Mouse (Mus musculus): Measurements from ENCODE around the gene Trhr2. TPM values are rescaled to one million over a fixed set of nuclear protein-coding genes. Genes with fewer than 3 reads are reported as not detected.

Gene Trhr2
- polyA plus RNA-seq, 1 experiment from 2014 or later = not detected

DNA sequence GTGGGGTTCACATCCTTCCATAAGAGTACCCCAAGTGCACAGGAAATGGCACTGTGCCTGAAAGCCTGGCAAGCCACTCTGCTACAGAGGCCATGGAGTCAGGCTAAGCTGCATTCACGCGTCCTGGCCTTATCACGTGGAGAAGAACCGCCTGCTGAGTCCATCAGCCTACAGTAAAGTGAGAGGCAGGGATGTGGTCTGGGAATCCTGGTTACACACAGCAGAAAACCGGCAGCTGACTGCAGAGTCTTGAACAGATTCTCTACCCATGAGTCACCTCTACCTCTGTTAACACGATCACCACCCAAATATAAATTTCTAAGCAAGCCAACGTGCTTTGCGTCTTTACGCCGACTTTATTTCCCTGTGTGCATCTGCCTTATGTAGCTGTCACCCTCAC is 7.9 kb upstream of the Trhr2 start:
- H3K4me3 ChIP-seq (ENCODE audit: control insufficient read depth in 1 of 2, insufficient read depth in 1 of 2, low read depth in 1 of 2, low read length in 2 of 2) = no peak overlapping the region
- no peak overlapping the region for H3K4me2 ChIP-seq (ENCODE audit: low read length)
- peaks cover 11 to 16% of the 10 kb centered on the region in 2 experiments; a peak in 3 of 4 replicates for H3K4me1 ChIP-seq (ENCODE audit: control insufficient read depth in 2 of 2, insufficient read depth in 2 of 2, low read length in 2 of 2)
- H3K9me3 ChIP-seq (ENCODE audit: control insufficient read depth, low read length) = no peaks in the 10 kb centered on the region
- H3K27me3 ChIP-seq (ENCODE audit: control insufficient read depth, insufficient read depth, low read length) = no peaks in the 10 kb centered on the region
- no peak for ATAC-seq (ENCODE audit: insufficient number of reproducible peaks, insufficient read depth, low FRiP score, low read depth)
- H3K36me3 ChIP-seq (ENCODE audit: control insufficient read depth, insufficient read depth, low read length) = no peaks in the 10 kb centered on the region
- peak overlapping the region; percentile 3 to 45; a peak in 2 of 4 replicates for H3K27ac ChIP-seq (replicated peaks in 1 of 2; ENCODE audit: control insufficient read depth in 1 of 2, insufficient read depth in 1 of 2, low read depth in 2 of 2, low read length in 2 of 2)
- 31% methylated on average over 10 of the region's 10 CpGs for WGBS
- H3K9ac ChIP-seq (ENCODE audit: low read length) = 0 out of 2 replicates have a peak overlapping the region, but pooled peaks have one; percentile 23

DNA sequence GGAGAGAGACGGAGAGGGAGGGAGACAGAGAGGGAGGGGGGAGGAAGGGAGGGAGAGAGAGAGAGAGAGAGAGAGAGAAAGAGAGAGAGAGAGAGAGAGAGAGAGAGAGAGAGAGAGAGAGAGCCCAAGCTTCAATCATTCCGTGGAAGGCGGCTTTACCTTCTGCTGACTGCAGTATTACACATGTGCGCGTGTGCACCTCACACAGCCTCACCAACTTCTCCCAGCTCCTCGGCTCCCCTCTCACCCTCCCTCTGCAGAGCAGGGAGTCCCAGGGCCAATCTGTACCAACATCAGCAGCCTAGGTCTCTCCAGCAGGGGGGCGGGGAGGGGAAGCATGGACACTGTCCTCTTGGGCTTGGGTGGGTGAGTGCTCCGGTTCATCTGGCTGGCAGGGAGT is 2.4 kb upstream of the Trhr2 start:
- no peak overlapping the region for H3K27ac ChIP-seq (replicated peaks in 1 of 2; ENCODE audit: control insufficient read depth in 1 of 2, insufficient read depth in 1 of 2, low read depth in 2 of 2, low read length in 2 of 2)
- 38% methylated on average over 7 of the region's 8 CpGs for WGBS
- no peak overlapping the region for H3K9ac ChIP-seq (ENCODE audit: low read length)

DNA sequence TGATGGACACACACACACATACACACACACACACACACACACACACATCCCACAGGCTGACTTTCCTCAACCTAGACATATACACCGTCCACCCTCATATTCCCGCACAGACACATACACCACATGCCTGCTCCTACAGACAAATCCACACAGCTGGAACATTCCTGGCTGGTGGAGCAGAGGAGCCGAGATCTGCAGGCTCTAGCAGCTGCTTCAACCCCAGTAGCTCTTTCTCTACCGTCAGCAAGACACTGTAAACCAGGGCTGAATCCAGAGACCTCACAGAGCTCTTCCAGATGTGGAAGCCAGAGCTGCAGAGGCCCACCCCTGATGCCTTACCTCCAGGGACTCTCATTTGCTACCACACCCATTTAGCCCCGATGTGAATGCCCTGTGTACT is 1.7 kb upstream of the Trhr2 start:
- H3K4me2 ChIP-seq (ENCODE audit: low read length) = no peak overlapping the region
- H3K9ac ChIP-seq (ENCODE audit: low read length) = no peak overlapping the region
- H3K9me3 ChIP-seq (ENCODE audit: control insufficient read depth, low read length) = no peaks in the 10 kb centered on the region
- no peak for ATAC-seq (ENCODE audit: insufficient number of reproducible peaks, insufficient read depth, low FRiP score, low read depth)
- 45% methylated on average over 5 of the region's 5 CpGs for WGBS
- 0 out of 4 replicates have a peak, but pooled peaks cover 0 to 2% of the 10 kb centered on the region in 2 experiments for H3K4me1 ChIP-seq (ENCODE audit: control insufficient read depth in 2 of 2, insufficient read depth in 2 of 2, low read length in 2 of 2)
- no peak overlapping the region for H3K27ac ChIP-seq (replicated peaks in 1 of 2; ENCODE audit: control insufficient read depth in 1 of 2, insufficient read depth in 1 of 2, low read depth in 2 of 2, low read length in 2 of 2)
- H3K4me3 ChIP-seq (ENCODE audit: control insufficient read depth in 1 of 2, insufficient read depth in 1 of 2, low read depth in 1 of 2, low read length in 2 of 2) = no peak overlapping the region
- 0 out of 2 replicates have a peak, but pooled peaks cover 3% of the 10 kb centered on the region for H3K27me3 ChIP-seq (ENCODE audit: control insufficient read depth, insufficient read depth, low read length)
- H3K36me3 ChIP-seq (ENCODE audit: control insufficient read depth, insufficient read depth, low read length) = no peaks in the 10 kb centered on the region

More for the DNA sequence above, 2.4 kb upstream of the Trhr2 start:
- Histone ChIP-seq H3K4me2 (ENCODE audit: low read length) (no peak overlapping the region), H3K27me3 (ENCODE audit: control insufficient read depth, insufficient read depth, low read length) (0 out of 2 replicates have a peak, but pooled peaks cover 3% of the 10 kb centered on the region), H3K36me3 (ENCODE audit: control insufficient read depth, insufficient read depth, low read length) (no peaks in the 10 kb centered on the region), H3K4me1 (ENCODE audit: control insufficient read depth in 2 of 2, insufficient read depth in 2 of 2, low read length in 2 of 2) (0 out of 4 replicates have a peak, but pooled peaks cover 0 to 2% of the 10 kb centered on the region in 2 experiments), H3K9me3 (ENCODE audit: control insufficient read depth, low read length) (no peaks in the 10 kb centered on the region), H3K4me3 (ENCODE audit: control insufficient read depth in 1 of 2, insufficient read depth in 1 of 2, low read depth in 1 of 2, low read length in 2 of 2) (no peak overlapping the region)
- no peak for ATAC-seq (ENCODE audit: insufficient number of reproducible peaks, insufficient read depth, low FRiP score, low read depth)

DNA sequence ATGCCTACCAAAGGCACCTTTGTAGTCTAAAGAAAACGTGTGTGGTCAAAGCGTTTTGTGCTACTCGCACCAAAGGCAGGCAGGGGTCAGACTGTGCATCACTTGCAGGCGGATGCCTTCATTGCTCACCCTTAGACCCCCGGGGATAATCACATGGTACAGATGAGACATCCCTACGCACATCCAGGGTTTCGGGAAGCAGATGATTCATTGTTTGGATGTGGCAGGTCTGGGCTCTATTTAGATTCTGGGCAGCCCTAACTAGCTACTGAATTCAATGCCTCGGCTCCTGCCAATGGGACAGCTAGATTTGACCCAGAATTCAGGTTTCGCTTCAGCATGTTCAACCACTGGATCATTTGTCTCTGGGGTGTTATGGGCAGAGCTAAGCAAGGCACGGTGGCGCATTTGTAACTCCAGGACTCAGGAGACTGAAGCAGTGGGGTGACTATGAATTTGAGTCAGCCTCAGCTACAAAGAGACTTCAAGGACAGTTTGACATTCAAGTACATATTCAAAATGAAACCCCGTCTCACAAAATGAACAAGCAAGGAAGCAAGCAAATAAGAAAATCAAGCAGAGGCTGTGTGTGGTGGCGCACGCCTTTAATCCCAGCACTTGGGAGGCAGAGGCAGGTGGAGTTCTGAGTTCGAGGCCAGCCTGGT is 1.3 kb downstream of the Trhr2 start:
- ATAC-seq (ENCODE audit: insufficient number of reproducible peaks, insufficient read depth, low FRiP score, low read depth) = no peak
- 83% methylated on average over 15 of the region's 15 CpGs for WGBS

DNA sequence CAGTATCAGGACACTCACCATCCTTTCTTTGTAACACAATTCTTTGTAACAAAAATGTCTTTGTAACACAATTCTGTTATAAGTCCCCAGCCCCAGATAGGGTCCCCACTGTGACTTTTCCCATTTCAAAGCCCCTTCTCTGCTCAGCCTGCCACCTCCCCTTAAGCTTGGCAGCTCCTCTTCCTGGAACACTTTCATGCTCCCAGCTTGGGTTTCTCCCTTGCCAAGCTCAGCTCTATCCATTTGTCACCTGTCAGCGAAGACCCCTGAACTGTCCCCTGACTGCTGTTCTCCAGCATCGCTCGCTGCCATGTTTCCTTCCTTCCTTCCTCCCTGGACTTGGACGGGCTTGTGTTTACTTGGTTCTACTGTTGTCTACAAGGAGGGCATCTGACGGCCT is 2.9 kb downstream of the Trhr2 start:
- Histone ChIP-seq H3K9ac (ENCODE audit: low read length) (no peak overlapping the region), H3K36me3 (ENCODE audit: control insufficient read depth, insufficient read depth, low read length) (no peaks in the 10 kb centered on the region), H3K9me3 (ENCODE audit: control insufficient read depth, low read length) (no peaks in the 10 kb centered on the region), H3K27me3 (ENCODE audit: control insufficient read depth, insufficient read depth, low read length) (0 out of 2 replicates have a peak, but pooled peaks cover 3% of the 10 kb centered on the region), H3K27ac (replicated peaks in 1 of 2; ENCODE audit: control insufficient read depth in 1 of 2, insufficient read depth in 1 of 2, low read depth in 2 of 2, low read length in 2 of 2) (no peak overlapping the region), H3K4me3 (ENCODE audit: control insufficient read depth in 1 of 2, insufficient read depth in 1 of 2, low read depth in 1 of 2, low read length in 2 of 2) (no peak overlapping the region), H3K4me1 (ENCODE audit: control insufficient read depth in 2 of 2, insufficient read depth in 2 of 2, low read length in 2 of 2) (no peaks in the 10 kb centered on the region), H3K4me2 (ENCODE audit: low read length) (no peak overlapping the region)
- 60% methylated on average over 5 of the region's 5 CpGs for WGBS
- no peak for ATAC-seq (ENCODE audit: insufficient number of reproducible peaks, insufficient read depth, low FRiP score, low read depth)

More for the DNA sequence above, 1.3 kb downstream of the Trhr2 start:
- no peaks in the 10 kb centered on the region for H3K9me3 ChIP-seq (ENCODE audit: control insufficient read depth, low read length)
- no peak overlapping the region for H3K27ac ChIP-seq (replicated peaks in 1 of 2; ENCODE audit: control insufficient read depth in 1 of 2, insufficient read depth in 1 of 2, low read depth in 2 of 2, low read length in 2 of 2)
- H3K4me1 ChIP-seq (ENCODE audit: control insufficient read depth in 2 of 2, insufficient read depth in 2 of 2, low read length in 2 of 2) = 0 out of 4 replicates have a peak, but pooled peaks cover 0 to 2% of the 10 kb centered on the region in 2 experiments
- 0 out of 2 replicates have a peak, but pooled peaks cover 3% of the 10 kb centered on the region for H3K27me3 ChIP-seq (ENCODE audit: control insufficient read depth, insufficient read depth, low read length)
- no peak overlapping the region for H3K4me3 ChIP-seq (ENCODE audit: control insufficient read depth in 1 of 2, insufficient read depth in 1 of 2, low read depth in 1 of 2, low read length in 2 of 2)
- H3K36me3 ChIP-seq (ENCODE audit: control insufficient read depth, insufficient read depth, low read length) = no peaks in the 10 kb centered on the region
- H3K9ac ChIP-seq (ENCODE audit: low read length) = no peak overlapping the region
- no peak overlapping the region for H3K4me2 ChIP-seq (ENCODE audit: low read length)

DNA sequence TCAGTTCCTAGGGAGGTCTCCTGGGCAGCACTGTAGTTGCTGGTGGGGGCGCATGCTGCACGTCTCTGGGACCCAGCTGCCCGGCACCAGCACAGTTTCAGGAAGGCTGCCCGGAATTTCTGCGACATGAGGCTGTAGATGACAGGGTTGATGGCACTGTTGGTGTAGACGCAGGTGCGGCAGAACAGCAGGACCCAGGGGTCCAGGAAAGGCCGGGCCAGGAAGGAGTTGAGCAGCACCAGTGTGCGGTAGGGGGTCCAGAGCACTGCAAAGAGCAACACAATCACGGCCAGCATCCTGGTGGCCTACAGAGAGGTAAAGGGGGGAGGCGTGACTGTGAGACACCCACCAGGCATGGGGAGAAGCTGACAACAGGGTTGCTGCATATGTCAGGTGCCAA is 3.3 kb downstream of the Trhr2 start:
- Histone ChIP-seq H3K27me3 (ENCODE audit: control insufficient read depth, insufficient read depth, low read length) (0 out of 2 replicates have a peak, but pooled peaks cover 3% of the 10 kb centered on the region), H3K36me3 (ENCODE audit: control insufficient read depth, insufficient read depth, low read length) (no peaks in the 10 kb centered on the region), H3K4me1 (ENCODE audit: control insufficient read depth in 2 of 2, insufficient read depth in 2 of 2, low read length in 2 of 2) (no peaks in the 10 kb centered on the region), H3K9me3 (ENCODE audit: control insufficient read depth, low read length) (no peaks in the 10 kb centered on the region), H3K4me3 (ENCODE audit: control insufficient read depth in 1 of 2, insufficient read depth in 1 of 2, low read depth in 1 of 2, low read length in 2 of 2) (no peak overlapping the region), H3K9ac (ENCODE audit: low read length) (no peak overlapping the region), H3K27ac (replicated peaks in 1 of 2; ENCODE audit: control insufficient read depth in 1 of 2, insufficient read depth in 1 of 2, low read depth in 2 of 2, low read length in 2 of 2) (no peak overlapping the region), H3K4me2 (ENCODE audit: low read length) (no peak overlapping the region)
- 58% methylated on average over 11 of the region's 11 CpGs for WGBS
- no peak for ATAC-seq (ENCODE audit: insufficient number of reproducible peaks, insufficient read depth, low FRiP score, low read depth)

DNA sequence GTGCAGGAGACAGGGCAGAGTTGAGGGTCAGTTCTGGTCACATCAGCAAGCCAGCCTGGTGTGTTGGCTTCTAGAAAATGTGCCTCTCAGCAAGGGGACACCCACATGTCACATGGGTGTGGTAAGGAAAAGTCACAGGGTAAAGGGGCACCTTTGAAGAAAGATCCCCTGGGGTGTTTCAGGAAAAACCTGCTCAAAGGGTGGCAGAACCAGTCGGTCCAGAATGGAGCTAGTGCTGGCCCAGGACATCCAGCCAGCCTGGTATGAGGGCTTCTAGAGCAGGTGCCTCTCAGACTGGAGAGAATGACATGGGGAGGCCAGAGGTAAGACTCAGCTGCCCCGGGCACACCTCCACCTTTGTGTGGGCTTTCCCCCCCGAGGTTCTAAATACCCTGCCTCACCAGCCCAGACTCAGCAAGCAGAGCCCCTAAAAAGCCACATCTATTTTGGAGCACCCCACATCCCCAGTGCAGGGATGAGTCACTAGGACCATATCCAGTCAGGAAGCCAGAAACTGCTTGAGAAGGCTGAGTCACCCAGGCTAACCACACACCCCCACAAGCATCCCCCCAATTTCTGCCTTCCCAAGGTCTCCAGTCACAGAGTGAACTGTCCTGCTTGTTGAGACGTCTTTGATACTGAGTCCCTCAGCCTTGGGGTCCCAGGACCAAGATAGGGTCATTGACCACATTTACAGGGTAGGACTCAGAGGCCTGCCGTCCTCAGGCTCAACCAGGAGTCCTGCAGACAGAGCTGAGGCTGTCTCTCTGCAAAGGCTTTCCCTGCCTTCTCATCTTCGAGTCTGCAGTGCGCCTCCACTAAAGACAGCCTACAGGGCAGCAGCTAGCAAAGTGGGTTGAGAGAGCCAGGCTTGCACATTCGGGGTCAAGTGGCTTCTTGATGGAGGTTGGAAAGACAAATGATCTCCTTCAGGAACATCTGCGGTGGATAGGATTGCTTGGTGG is 4.6 kb downstream of the Trhr2 start:
- Histone ChIP-seq H3K27me3 (ENCODE audit: control insufficient read depth, insufficient read depth, low read length) (no peaks in the 10 kb centered on the region), H3K36me3 (ENCODE audit: control insufficient read depth, insufficient read depth, low read length) (no peaks in the 10 kb centered on the region), H3K4me2 (ENCODE audit: low read length) (no peak overlapping the region), H3K4me3 (ENCODE audit: control insufficient read depth in 1 of 2, insufficient read depth in 1 of 2, low read depth in 1 of 2, low read length in 2 of 2) (no peak overlapping the region), H3K9me3 (ENCODE audit: control insufficient read depth, low read length) (no peaks in the 10 kb centered on the region), H3K4me1 (ENCODE audit: control insufficient read depth in 2 of 2, insufficient read depth in 2 of 2, low read length in 2 of 2) (no peaks in the 10 kb centered on the region; a peak in 1 of 4 replicates), H3K9ac (ENCODE audit: low read length) (no peak overlapping the region), H3K27ac (replicated peaks in 1 of 2; ENCODE audit: control insufficient read depth in 1 of 2, insufficient read depth in 1 of 2, low read depth in 2 of 2, low read length in 2 of 2) (no peak overlapping the region)
- ATAC-seq (ENCODE audit: insufficient number of reproducible peaks, insufficient read depth, low FRiP score, low read depth) = no peak
- WGBS = 62% methylated on average over 9 of the region's 9 CpGs
